Comparison of ENCODE assay signal across 8 mouse cellular contexts in the genomic region with DNA sequence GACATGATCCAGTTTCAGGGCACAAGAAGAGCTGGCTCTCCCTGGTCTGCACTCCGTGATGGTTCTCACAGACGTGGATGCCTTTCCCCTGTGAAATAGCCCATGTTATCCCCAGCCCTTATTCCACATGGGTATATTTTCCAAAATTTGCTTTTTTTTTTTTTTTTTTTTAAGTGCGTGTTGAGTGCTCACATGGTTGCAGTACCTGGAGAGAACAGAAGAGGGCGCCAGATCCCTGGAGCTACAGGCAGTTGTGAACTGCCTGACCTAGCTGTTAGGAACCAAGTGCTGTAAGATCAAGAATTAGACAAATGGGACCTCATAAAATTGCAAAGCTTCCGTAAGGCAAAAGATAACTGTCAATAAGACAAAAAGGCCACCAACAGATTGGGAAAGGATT. TPM values are rescaled to one million over a fixed set of nuclear protein-coding genes. Genes with fewer than 3 reads are reported as not detected.
DNase-seq lines count a peak whose midpoint lies in the region; ATAC-seq and TF ChIP-seq lines count a peak whose summit lies in the region.

No protein-coding gene starts in this region.

- no peak for ATAC-seq in cerebellum, adult (ENCODE audit: insufficient number of reproducible peaks, low FRiP score, low TSS enrichment)
- ATAC-seq in midbrain, embryonic 11.5 days (ENCODE audit: low FRiP score): no peak
- peak; percentile 65 for ATAC-seq in granulocyte monocyte progenitor cell, adult 5-6 weeks (replicated peaks; ENCODE audit: poor library complexity, severe bottlenecking)
- ATAC-seq in forebrain, embryonic 15.5 days (replicated peaks): no peak

- 88% methylated on average over 5 of the region's 5 CpGs for WGBS in cerebellum, adult 2 months
- 83% methylated on average over 5 of the region's 5 CpGs for WGBS in midbrain, embryonic 11.5 days
- WGBS in midbrain, embryonic 10.5 days: 89% methylated on average over 5 of the region's 5 CpGs
- WGBS in forebrain, embryonic 15.5 days: 82% methylated on average over 5 of the region's 5 CpGs

- TF ChIP-seq CTCF in cerebellum, adult 2 months (IDR thresholded peaks at IDR 0.05; ENCODE audit: borderline replicate concordance, insufficient read depth, low read depth, low read length): peak; percentile 50; the same call in 1 of the 2 replicates

- H3K9ac ChIP-seq in midbrain, embryonic 11.5 days (ENCODE audit: low read length): no peak overlapping the region
- no peak overlapping the region for H3K9ac ChIP-seq in forebrain, embryonic 15.5 days (replicated peaks)

- H3K4me1 ChIP-seq in cerebellum, adult 2 months (ENCODE audit: control insufficient read depth, insufficient read depth, low read length): peaks cover 10% of the 10 kb centered on the region; the same call in 1 of the 2 replicates
- peaks cover 19% of the 10 kb centered on the region for H3K4me1 ChIP-seq in midbrain, embryonic 11.5 days (ENCODE audit: control insufficient read depth, insufficient read depth, low read length)
- peaks cover 29% of the 10 kb centered on the region for H3K4me1 ChIP-seq in midbrain, embryonic 10.5 days
- H3K4me1 ChIP-seq in forebrain, embryonic 15.5 days: peaks cover 18% of the 10 kb centered on the region

- no peak for TF ChIP-seq POLR2A in cerebellum, adult 2 months (IDR thresholded peaks at IDR 0.05; ENCODE audit: borderline replicate concordance, insufficient read depth, low read length)

- no peaks in the 10 kb centered on the region for H3K27me3 ChIP-seq in cerebellum, adult 2 months (ENCODE audit: control insufficient read depth, insufficient read depth, low read length)
- H3K27me3 ChIP-seq in midbrain, embryonic 11.5 days (ENCODE audit: control insufficient read depth, insufficient read depth, low read length): no peaks in the 10 kb centered on the region
- H3K27me3 ChIP-seq in midbrain, embryonic 10.5 days (ENCODE audit: low read depth, poor library complexity, severe bottlenecking): no peaks in the 10 kb centered on the region
- H3K27me3 ChIP-seq in splenic B cell, adult 2 months (ENCODE audit: control insufficient read depth, insufficient read depth, low read length, poor library complexity, severe bottlenecking): no peaks in the 10 kb centered on the region
- H3K27me3 ChIP-seq in forebrain, embryonic 15.5 days: no peaks in the 10 kb centered on the region

- H3K36me3 ChIP-seq in midbrain, embryonic 11.5 days (ENCODE audit: control insufficient read depth, insufficient read depth, low read length): no peaks in the 10 kb centered on the region
- peaks cover 16% of the 10 kb centered on the region for H3K36me3 ChIP-seq in midbrain, embryonic 10.5 days
- 0 out of 2 replicates have a peak, but pooled peaks cover 2% of the 10 kb centered on the region for H3K36me3 ChIP-seq in splenic B cell, adult 2 months (ENCODE audit: control insufficient read depth, insufficient read depth, low read length, poor library complexity, severe bottlenecking)
- no peaks in the 10 kb centered on the region for H3K36me3 ChIP-seq in forebrain, embryonic 15.5 days

- no peak overlapping the region for H3K4me3 ChIP-seq in cerebellum, adult 2 months (replicated peaks; ENCODE audit: insufficient read depth, low read depth, low read length)
- H3K4me3 ChIP-seq in midbrain, embryonic 11.5 days (ENCODE audit: low read depth, low read length): no peak overlapping the region
- no peak overlapping the region for H3K4me3 ChIP-seq in midbrain, embryonic 10.5 days
- H3K4me3 ChIP-seq in forebrain, embryonic 15.5 days: no peak overlapping the region

- H3K4me2 ChIP-seq in midbrain, embryonic 11.5 days: no peak overlapping the region
- H3K4me2 ChIP-seq in forebrain, embryonic 15.5 days (replicated peaks): no peak overlapping the region

- H3K27ac ChIP-seq in cerebellum, adult 2 months (ENCODE audit: insufficient read depth, low read length): no peak overlapping the region
- no peak overlapping the region for H3K27ac ChIP-seq in midbrain, embryonic 11.5 days (ENCODE audit: low read depth, low read length)
- H3K27ac ChIP-seq in midbrain, embryonic 10.5 days (replicated peaks): no peak overlapping the region
- no peak overlapping the region for H3K27ac ChIP-seq in forebrain, embryonic 15.5 days (replicated peaks)

- DNase-seq in cerebellum, adult 2 months: no peak
- DNase-seq in midbrain, embryonic 11.5 days (ENCODE audit: low spot score, missing footprints): peak; percentile 85
- DNase-seq in midbrain, embryonic 10.5 days (ENCODE audit: low spot score): no peak
- DNase-seq in splenic B cell, adult 2 months (ENCODE audit: low read depth, low spot score): peak; percentile 81
- DNase-seq in yolk sac, embryonic 10.5 days (ENCODE audit: low spot score): no peak

- H3K9me3 ChIP-seq in midbrain, embryonic 11.5 days (ENCODE audit: control insufficient read depth, low read length): no peaks in the 10 kb centered on the region
- H3K9me3 ChIP-seq in midbrain, embryonic 10.5 days (replicated peaks): no peaks in the 10 kb centered on the region
- H3K9me3 ChIP-seq in forebrain, embryonic 15.5 days: no peaks in the 10 kb centered on the region

RNA-seq across cellular contexts. Expression of gene Ccdc6, which starts 38.8 kb away (rescaled TPM):
- polyA plus RNA-seq in cerebellum, adult 2 months (2012; rRNA removed): 28.0 and 31.7 TPM in 2 replicates
- polyA plus RNA-seq in midbrain, embryonic 11.5 days (2014; fragmentation: Nextera tagmentation; extraction: Ambion mirVana): 22.3 and 23.5 TPM in 2 replicates
- polyA plus RNA-seq in midbrain, embryonic 10.5 days (2016; fragmentation: Nextera tagmentation; extraction: Ambion mirVana): 19.8 and 21.3 TPM in 2 replicates
- 28.6 and 33.8 TPM in 2 replicates for total RNA-seq in granulocyte monocyte progenitor cell, adult 5-6 weeks (2014; fragmentation: Nextera tagmentation)
- total RNA-seq in granulocyte monocyte progenitor cell, adult 5-6 weeks (2017): 17.7 and 18.8 TPM in 2 replicates
- polyA plus RNA-seq in forebrain, embryonic 15.5 days (2015; fragmentation: Nextera tagmentation; extraction: Ambion mirVana): 16.7 and 17.5 TPM in 2 replicates

Comparison
In these comparisons a context has a peak if more than half of its experiments do, and no peak if none do; other contexts are left out.
1. DNase-seq: peak in midbrain, embryonic 11.5 days (single experiment) and splenic B cell, adult 2 months (single experiment); none in cerebellum, adult 2 months (0 of 2), midbrain, embryonic 10.5 days (single experiment) and yolk sac, embryonic 10.5 days (single experiment).